Mouse (Mus musculus): ENCODE results near the gene Dhrs1. TPM values are rescaled to one million over a fixed set of nuclear protein-coding genes. Genes with fewer than 3 reads are reported as not detected.
A peak's percentile ranks its signal among the peaks of the same experiment; 100 is the strongest.

The Dhrs1 gene
- polyA plus RNA-seq, 1 experiment, result 86.6 TPM

DNA sequence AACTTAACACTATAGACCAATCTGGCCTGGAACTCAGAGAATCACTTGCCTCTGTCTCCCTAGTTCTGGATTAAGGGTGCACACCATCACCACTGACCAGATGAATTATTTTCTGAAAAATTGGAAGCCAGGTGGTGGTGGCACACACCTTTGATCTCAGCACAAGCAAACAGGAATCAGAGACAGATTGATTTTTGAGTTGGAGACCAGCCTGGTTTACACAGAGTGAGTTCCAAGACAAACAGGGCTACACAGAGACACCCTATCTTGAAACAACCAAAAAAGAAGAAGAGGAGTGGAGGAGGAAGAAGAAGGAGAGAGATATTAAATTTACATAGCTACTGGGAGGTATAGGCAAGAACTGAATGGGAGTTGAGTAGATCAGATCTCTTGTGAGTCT is 19.2 kb downstream of the Dhrs1 start:
- TF ChIP-seq POLR2A (IDR thresholded peaks at IDR 0.05; ENCODE audit: low read depth, low read length) (no peak), CTCF (IDR thresholded peaks at IDR 0.05; ENCODE audit: extremely low read depth, insufficient read depth, insufficient read length, insufficient replicate concordance) (no peak)
- no peak for DNase-seq (ENCODE audit: low read depth in 1 of 2, low spot score in 2 of 2)
- peaks cover 15% of the 10 kb centered on the region; the same call in 1 of the 2 replicates for H3K4me1 ChIP-seq (ENCODE audit: control insufficient read depth, insufficient read depth, insufficient read length)

DNA sequence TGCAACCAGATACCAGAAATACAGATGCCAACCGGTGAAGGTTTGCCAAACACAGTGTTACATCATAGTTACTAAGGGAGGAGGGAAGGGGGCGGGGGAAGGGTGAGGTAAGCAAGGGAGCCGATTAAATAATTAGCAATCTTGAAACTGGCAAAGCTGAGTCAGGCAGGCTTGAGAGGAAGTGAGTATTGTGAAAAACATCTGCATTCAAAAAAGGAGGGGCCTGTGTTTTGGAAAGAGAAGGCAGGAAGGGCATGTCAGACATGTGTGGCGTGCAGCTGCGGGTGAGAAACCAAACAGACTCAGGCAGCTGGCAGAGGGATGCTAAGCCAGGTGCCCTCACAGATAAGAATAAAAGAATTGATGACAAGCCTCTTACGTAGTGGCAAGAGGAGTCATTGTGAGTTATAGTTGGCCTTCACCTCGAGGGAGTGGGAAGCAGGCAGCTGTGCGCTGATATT is 21.0 kb downstream of the Dhrs1 start:
- 4% methylated on average over 8 of the region's 8 CpGs for WGBS

More for the DNA sequence above, 19.2 kb downstream of the Dhrs1 start:
- Histone ChIP-seq H3K27me3 (ENCODE audit: control insufficient read depth, insufficient read depth, low read length) (no peaks in the 10 kb centered on the region), H3K4me3 (ENCODE audit: extremely low read depth, insufficient read depth, insufficient read length) (no peak overlapping the region), H3K36me3 (ENCODE audit: control insufficient read depth, insufficient read depth, low read length) (no peaks in the 10 kb centered on the region), H3K27ac (ENCODE audit: insufficient read depth, low read length) (no peak overlapping the region)

DNA sequence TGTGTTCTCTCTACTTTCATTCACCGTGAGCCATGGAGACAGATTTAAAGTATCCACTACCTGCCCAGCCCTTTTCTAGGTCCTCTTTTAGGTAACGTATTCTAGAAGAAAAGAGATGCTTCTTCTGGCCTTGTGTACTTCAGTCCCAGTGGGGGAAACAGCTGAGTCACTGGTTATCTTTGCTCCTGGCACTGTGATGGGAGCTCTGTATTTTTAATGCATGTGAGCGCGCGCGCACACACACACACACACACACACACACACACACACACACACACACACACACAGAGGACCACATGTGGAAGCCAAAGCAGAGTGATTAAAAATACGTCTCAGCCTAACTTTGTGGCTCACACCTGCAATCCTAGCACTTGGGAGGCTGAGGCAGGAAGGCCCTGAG is 22.1 kb downstream of the Dhrs1 start:
- H3K4me1 ChIP-seq (ENCODE audit: control insufficient read depth, insufficient read depth, insufficient read length), result peaks cover 13% of the 10 kb centered on the region; the same call in 1 of the 2 replicates
- H3K36me3 ChIP-seq (ENCODE audit: control insufficient read depth, insufficient read depth, low read length), result peaks cover 10% of the 10 kb centered on the region
- no peak for DNase-seq (ENCODE audit: low read depth in 1 of 2, low spot score in 2 of 2)
- no peaks in the 10 kb centered on the region for H3K27me3 ChIP-seq (ENCODE audit: control insufficient read depth, insufficient read depth, low read length)
- H3K27ac ChIP-seq (ENCODE audit: insufficient read depth, low read length), result no peak overlapping the region
- TF ChIP-seq POLR2A (IDR thresholded peaks at IDR 0.05; ENCODE audit: low read depth, low read length) (no peak), CTCF (IDR thresholded peaks at IDR 0.05; ENCODE audit: extremely low read depth, insufficient read depth, insufficient read length, insufficient replicate concordance) (no peak)
- no peak overlapping the region for H3K4me3 ChIP-seq (ENCODE audit: extremely low read depth, insufficient read depth, insufficient read length)
- 88% methylated on average over 7 of the region's 7 CpGs for WGBS

More for the DNA sequence above, 21.0 kb downstream of the Dhrs1 start:
- peaks cover 3% of the 10 kb centered on the region; the same call in 1 of the 2 replicates for H3K36me3 ChIP-seq (ENCODE audit: control insufficient read depth, insufficient read depth, low read length)
- DNase-seq (ENCODE audit: low read depth in 1 of 2, low spot score in 2 of 2), result peak; percentile 59 to 90
- H3K4me3 ChIP-seq (ENCODE audit: extremely low read depth, insufficient read depth, insufficient read length), result no peak overlapping the region; the same call in 1 of the 2 replicates
- TF ChIP-seq POLR2A (IDR thresholded peaks at IDR 0.05; ENCODE audit: low read depth, low read length) (no peak), CTCF (IDR thresholded peaks at IDR 0.05; ENCODE audit: extremely low read depth, insufficient read depth, insufficient read length, insufficient replicate concordance) (no peak)
- H3K27me3 ChIP-seq (ENCODE audit: control insufficient read depth, insufficient read depth, low read length), result no peaks in the 10 kb centered on the region
- peak overlapping the region; percentile 88 for H3K27ac ChIP-seq (ENCODE audit: insufficient read depth, low read length)
- H3K4me1 ChIP-seq (ENCODE audit: control insufficient read depth, insufficient read depth, insufficient read length), result peaks cover 15% of the 10 kb centered on the region; the same call in 1 of the 2 replicates

DNA sequence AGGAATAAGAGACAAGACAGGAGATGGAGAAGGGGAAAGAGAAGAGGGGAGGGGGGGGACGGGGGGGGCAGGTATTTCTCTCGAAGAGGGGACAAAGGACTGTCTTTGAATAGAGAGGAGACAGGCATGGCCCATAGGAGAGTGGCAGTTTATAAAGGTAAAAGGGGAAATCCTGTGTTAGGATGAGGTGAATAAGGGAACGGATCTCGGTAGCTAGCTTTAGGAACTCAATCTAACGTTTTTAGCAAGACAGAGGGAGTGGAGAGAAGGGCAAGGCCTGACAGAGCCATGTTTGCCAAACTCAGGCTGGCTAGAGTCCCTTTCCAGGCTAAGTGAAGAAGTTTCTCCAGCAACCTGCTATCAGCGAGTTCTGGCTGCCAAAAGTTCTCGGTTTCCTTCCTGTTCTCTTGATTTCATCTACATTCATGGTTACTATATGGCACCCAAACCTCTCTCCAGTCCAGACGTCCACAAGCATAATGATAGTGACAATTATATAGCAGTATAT is 23.0 kb downstream of the Dhrs1 start:
- Histone ChIP-seq H3K4me1 (ENCODE audit: control insufficient read depth, insufficient read depth, insufficient read length) (peaks cover 12% of the 10 kb centered on the region; the same call in 1 of the 2 replicates), H3K27me3 (ENCODE audit: control insufficient read depth, insufficient read depth, low read length) (no peaks in the 10 kb centered on the region), H3K36me3 (ENCODE audit: control insufficient read depth, insufficient read depth, low read length) (peaks cover 17% of the 10 kb centered on the region), H3K4me3 (ENCODE audit: extremely low read depth, insufficient read depth, insufficient read length) (peak overlapping the region; percentile 95; the same call in 1 of the 2 replicates), H3K27ac (ENCODE audit: insufficient read depth, low read length) (peak overlapping the region; percentile 81)
- DNase-seq (ENCODE audit: low read depth in 1 of 2, low spot score in 2 of 2), result no peak
- WGBS, result 22% methylated on average over 8 of the region's 8 CpGs
- TF ChIP-seq POLR2A (IDR thresholded peaks at IDR 0.05; ENCODE audit: low read depth, low read length) (no peak), CTCF (IDR thresholded peaks at IDR 0.05; ENCODE audit: extremely low read depth, insufficient read depth, insufficient read length, insufficient replicate concordance) (no peak)

DNA sequence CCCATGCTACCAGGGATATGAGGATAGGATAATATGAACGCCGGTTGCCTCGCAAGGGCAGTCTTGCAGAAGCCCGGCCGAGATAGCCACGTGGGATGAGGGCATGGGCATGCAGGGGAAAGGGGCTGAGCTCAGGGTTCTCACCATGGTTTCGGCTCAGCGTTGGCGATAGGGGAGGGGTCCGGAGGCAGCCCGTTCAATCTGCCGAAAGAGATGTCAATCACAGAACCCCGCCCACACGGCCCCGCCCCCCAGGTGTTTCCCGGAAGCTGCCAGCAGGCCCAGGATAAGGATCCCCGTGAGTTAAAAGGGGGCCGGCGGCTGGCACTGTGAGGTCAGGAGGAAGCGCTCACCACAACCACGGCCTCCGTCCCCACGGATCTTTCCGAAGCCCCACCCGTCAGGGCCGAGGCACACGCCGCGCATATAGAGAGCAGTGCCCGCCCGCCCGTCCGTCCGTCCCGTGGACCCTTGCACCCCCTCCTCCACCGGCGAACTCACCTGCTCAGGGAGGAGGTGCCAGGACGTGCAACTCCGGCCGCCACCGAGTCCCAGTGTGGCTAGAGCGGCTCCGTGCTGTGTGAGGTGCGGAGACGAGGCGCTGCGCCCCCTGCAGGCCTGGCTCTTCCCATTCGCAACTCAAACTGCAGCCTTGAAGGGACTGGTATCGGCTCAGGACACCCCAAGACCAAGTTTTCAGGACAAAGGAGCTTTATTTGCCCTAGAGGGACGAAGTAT is 23.6 kb downstream of the Dhrs1 start, which contains the start of gene Rabggta:
TSS of gene Rabggta (minus strand) at position 564 of the 738 bp plus-strand sequence.
- Histone ChIP-seq H3K4me3 (ENCODE audit: extremely low read depth, insufficient read depth, insufficient read length) (peak within 1 kb of the TSS; percentile 95), H3K27me3 (ENCODE audit: control insufficient read depth, insufficient read depth, low read length) (no peaks in the 10 kb centered on the region), H3K4me1 (ENCODE audit: control insufficient read depth, insufficient read depth, insufficient read length) (peaks cover 12% of the 10 kb centered on the region; the same call in 1 of the 2 replicates), H3K36me3 (ENCODE audit: control insufficient read depth, insufficient read depth, low read length) (peaks cover 22% of the 10 kb centered on the region), H3K27ac (ENCODE audit: insufficient read depth, low read length) (peak within 1 kb of the TSS; percentile 81)
- under 1% methylated on average over 50 of the region's 50 CpGs for WGBS
- DNase-seq (ENCODE audit: low read depth in 1 of 2, low spot score in 2 of 2), result peak; percentile 87 to 95
- TF ChIP-seq CTCF (IDR thresholded peaks at IDR 0.05; ENCODE audit: extremely low read depth, insufficient read depth, insufficient read length, insufficient replicate concordance), result peak; percentile 97
- peak; percentile 36 for TF ChIP-seq POLR2A (IDR thresholded peaks at IDR 0.05; ENCODE audit: low read depth, low read length)

DNA sequence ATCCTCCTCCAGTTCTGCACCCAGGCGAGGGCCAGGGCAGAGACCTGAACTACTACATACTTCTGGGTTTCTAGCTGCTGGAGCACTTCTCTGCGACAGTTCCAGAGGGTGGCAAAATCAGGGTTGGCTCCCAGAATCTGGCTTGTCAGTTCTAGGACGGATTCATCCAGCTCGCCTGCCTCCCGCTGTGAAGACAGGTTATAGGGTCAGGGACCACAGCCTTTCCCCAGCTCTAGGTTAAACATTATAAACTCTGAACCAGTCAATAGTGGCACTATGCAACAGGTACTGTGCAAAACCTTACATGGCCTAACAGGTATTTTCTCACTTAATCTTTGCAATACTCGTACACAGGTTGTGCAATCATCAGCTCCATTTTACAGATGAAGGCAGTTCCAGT is 24.4 kb downstream of the Dhrs1 start:
- WGBS, result 87% methylated on average over 6 of the region's 6 CpGs
- no peaks in the 10 kb centered on the region for H3K27me3 ChIP-seq (ENCODE audit: control insufficient read depth, insufficient read depth, low read length)
- H3K27ac ChIP-seq (ENCODE audit: insufficient read depth, low read length), result no peak overlapping the region
- no peak for DNase-seq (ENCODE audit: low read depth in 1 of 2, low spot score in 2 of 2)
- TF ChIP-seq CTCF (IDR thresholded peaks at IDR 0.05; ENCODE audit: extremely low read depth, insufficient read depth, insufficient read length, insufficient replicate concordance) (no peak), POLR2A (IDR thresholded peaks at IDR 0.05; ENCODE audit: low read depth, low read length) (no peak)
- peaks cover 12% of the 10 kb centered on the region; the same call in 1 of the 2 replicates for H3K4me1 ChIP-seq (ENCODE audit: control insufficient read depth, insufficient read depth, insufficient read length)
- H3K4me3 ChIP-seq (ENCODE audit: extremely low read depth, insufficient read depth, insufficient read length), result no peak overlapping the region
- peaks cover 26% of the 10 kb centered on the region for H3K36me3 ChIP-seq (ENCODE audit: control insufficient read depth, insufficient read depth, low read length)
